Mouse (Mus musculus) CD8-positive naive resting alpha-beta T cell, adult 2 months (primary cell): ENCODE measurements around the gene Akr1c21.
"Not testable (repeated sequence)": the region's sequence is repeated elsewhere in the genome, so short reads cannot be mapped to it uniquely, and the experiment has no call there.

Experiments used
- DNase-seq, 2 experiments: peaks; one replicate each; pipeline ENCODE4 v3.0.0; 2022; ENCODE audit warnings: low read depth in 2 of 2, low spot score in 2 of 2

The Akr1c21 gene

DNA sequence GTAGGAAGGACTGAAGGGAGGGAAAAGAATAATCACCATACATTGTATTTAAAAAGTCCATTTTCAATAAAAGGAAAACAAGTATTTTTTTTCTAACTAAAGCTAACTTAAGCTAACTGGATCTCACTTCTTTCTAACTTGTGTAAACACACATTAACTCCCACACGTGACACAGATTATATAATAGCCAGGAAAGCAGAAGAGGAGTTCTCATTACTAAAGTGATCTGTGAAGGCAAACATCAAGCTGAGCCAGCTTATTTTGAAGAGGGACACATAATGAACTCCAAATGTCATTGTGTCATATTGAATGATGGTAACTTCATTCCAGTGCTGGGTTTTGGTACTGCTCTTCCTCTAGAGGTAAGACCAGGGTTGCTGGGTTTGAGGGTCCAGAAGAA lies at the start of gene Akr1c21:
Gene Akr1c21 (plus strand): TSS at position 205 of the 400 bp plus-strand sequence.
- DNase-seq: no peak

DNA sequence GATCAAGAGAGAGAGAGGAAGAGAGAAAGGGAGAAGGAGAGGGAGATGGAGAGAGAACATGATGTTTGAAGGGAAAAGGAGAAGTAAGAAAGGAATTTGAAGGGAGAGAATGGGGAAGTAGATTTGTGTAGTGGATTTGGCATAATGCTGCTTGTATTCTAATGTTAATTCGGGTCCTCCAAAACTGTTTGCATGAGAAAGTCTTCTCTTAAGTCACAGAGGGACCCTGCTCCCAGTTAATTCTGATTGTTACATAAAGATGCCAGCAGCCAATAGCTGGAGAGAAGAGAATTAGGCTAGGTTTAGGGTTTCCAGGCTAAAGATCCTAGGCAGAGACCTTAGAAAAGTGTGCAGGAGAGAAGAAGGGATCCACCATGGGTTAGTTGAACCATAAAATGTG lies 14.7 kb upstream of the Akr1c21 start:
- no peak for DNase-seq

DNA sequence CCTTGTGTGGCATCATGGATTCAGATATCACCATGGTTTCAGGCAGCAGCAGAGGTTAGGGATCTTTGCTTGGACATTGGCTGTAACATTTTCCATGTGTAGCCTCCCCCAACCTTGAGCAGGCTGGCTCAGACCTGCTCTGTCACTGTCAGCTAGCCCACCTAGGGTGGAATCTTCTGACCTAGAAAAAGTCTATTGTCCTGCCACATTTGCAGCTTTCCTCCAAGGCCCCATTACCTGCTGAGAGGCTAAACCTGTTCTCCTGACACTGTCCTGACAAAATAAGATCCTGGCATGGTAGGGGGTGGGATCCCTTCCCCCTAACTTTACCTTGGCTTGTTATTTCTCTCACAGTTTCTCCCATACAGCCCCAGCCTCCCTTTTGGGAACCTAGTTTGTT lies 13.4 kb upstream of the Akr1c21 start:
- DNase-seq: no peak

DNA sequence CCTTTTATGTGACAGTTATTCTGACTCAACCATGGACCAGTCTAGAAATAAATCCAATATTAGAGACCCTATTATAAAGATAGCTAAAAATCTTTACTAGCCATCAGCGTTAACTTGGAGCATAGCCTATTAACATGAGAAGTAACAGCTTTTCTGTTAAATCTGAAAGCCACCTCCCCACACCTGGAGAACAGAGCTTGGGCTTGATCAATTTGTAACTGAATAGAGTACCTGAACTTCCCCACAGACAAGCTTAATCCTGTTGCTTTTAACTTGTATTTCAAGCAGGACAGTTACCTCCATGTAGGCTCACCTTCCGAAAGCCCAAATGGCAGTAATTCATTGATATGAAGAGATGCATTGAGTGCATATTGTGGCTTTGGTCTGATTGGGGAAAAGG lies 7.9 kb upstream of the Akr1c21 start:
- no peak for DNase-seq

DNA sequence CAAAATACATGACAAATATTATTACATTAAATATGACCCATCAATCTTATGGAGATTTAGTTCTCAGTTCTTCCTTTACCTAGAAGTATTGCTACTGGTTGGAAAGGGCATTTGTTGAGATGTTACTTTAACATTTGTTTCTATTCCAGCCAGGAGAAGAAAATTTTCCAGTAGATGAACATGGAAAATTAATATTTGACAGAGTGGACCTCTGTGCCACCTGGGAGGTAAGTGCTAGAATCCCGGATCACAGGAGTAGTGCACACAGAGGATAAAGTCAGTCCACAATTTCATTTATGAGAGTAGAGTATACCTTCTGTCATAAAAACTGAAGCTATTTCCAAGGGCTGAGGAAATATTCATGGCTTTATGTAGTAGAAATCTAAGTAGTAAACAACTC lies 3.0 kb downstream of the Akr1c21 start:
- DNase-seq: no peak

DNA sequence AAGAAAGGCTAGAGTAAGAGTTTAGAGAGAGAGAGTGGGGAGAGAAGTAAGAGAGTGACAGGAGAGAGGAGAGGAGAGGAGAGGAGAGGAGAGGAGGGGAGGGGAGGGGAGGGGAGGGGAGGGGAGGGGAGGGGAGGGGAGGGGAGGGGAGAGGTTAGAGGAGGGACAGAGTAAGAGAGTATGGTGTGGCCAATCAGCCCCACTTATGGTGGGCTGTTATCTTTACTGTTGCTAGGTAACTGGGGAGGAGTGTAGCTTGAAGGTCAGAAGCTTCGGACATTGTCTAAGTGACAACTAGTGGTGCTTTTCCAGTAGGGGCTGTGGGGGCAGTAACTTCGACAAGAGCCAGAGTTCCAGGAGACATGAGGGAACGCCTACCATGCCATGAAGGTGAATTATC lies 29.6 kb downstream of the Akr1c21 start:
- not testable (repeated sequence) for DNase-seq

DNA sequence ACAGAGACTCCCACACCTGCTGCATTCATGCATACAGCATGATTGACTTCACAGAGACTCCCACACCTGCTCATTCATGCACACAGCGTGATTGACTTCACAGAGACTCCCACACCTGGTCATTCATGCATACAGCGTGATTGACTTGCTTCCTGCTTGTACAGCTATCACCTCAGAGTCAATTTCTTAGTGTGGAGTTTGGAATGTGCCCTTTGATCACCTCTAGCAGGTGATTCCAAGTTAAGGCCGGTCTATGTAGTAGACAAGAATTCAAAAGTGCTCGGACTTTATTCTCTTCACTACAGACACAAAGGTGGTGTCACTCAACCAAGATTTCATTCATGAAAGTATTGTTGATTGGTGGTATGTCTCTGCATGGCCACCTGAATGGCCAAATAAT lies 32.9 kb downstream of the Akr1c21 start:
- DNase-seq: no peak

DNA sequence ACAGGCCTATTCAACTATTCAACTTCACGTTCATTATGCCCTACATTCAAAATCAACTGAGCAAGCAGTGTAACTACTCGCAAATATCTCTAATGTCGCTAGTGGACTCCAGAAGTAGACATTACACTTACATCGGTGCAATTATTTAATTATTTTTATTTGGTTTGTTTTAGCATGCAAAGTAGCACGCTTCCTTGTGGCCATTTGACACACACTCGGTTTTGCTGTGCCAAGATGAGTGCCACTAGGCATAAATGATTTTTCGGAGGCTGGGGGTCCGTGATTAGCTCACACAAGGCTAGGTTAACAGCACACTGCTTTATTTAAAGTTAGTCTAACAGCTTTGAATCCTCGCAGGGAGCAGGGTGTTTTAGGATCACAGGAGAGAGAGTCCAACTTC lies 34.7 kb downstream of the Akr1c21 start:
- no peak for DNase-seq

DNA sequence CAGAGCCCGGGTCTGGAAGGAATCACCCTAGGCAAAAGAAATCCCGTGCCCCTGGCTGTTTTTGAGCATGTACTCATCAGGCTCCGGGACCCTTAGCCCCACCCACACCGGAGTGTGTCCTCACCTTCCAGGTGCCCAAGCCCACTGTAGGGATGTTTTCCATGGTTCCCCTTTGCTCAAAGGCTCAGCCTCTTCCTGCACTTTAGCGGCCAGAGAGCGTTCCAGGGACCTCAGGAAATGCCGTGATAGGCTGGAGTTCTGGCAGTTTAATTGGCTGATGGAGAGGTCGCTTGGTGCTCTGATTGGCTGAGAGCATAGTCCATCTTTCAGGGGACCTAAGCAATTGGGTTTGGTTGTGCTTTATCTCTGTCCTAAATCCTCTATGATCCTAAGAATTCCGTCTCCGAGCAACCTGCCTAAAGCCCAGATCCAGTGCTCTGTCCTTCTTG lies 35.1 kb downstream of the Akr1c21 start, which contains the start of gene Akr1e1:
Gene Akr1e1 (minus strand): TSS at position 214 of the 449 bp plus-strand sequence.
- peak; percentile 10 to 35 for DNase-seq

DNA sequence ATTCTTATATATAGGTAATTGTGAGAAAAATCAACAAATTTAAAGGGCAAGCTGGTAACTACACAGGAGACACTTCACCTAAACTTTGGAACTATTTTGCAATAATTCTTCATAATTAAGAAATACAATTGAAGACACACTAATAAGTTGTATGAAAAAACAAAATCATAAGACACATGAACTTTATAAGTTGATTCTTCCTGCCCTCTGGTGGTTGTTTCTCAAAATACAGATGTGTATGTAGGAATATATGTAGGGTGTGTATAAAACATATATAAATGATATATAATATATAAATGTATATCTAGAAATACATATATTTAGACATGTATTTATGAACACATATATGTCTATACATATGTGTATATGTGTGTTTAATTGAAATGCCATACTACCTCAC lies 37.0 kb downstream of the Akr1c21 start:
- no peak for DNase-seq
